Mouse (Mus musculus): Measurements from ENCODE around the gene Khdc4. TPM values are rescaled to one million over a fixed set of nuclear protein-coding genes. Genes with fewer than 3 reads are reported as not detected.
A peak's percentile ranks its signal among the peaks of the same experiment; 100 is the strongest.

The Khdc4 gene
- polyA plus RNA-seq, 1 experiment from 2014 or later: 86.2 TPM

- Histone ChIP-seq H3K27ac (ENCODE audit: low read length) (peak overlapping the region; percentile 71), H3K9ac (ENCODE audit: low read length) (no peak overlapping the region), H3K4me2 (ENCODE audit: low read depth, low read length) (peak overlapping the region; percentile 8; the same call in 1 of the 2 replicates), H3K9me3 (ENCODE audit: control insufficient read depth, low read length) (no peaks in the 10 kb centered on the region), H3K36me3 (ENCODE audit: control insufficient read depth, insufficient read depth, low read length) (no peaks in the 10 kb centered on the region), H3K4me3 (ENCODE audit: low read length) (no peak overlapping the region), H3K4me1 (replicated peaks; ENCODE audit: control insufficient read depth, insufficient read depth, low read length) (peaks cover 12% of the 10 kb centered on the region), H3K27me3 (ENCODE audit: control insufficient read depth, insufficient read depth, low read depth, low read length) (no peaks in the 10 kb centered on the region)
- WGBS: 70% methylated on average over 6 of the region's 6 CpGs
- no peak for ATAC-seq (ENCODE audit: low read depth)
Observed at GRCm38 (mm10) chr3:88653516-88654370, 31.9 kb upstream of the Khdc4 start.

DNA sequence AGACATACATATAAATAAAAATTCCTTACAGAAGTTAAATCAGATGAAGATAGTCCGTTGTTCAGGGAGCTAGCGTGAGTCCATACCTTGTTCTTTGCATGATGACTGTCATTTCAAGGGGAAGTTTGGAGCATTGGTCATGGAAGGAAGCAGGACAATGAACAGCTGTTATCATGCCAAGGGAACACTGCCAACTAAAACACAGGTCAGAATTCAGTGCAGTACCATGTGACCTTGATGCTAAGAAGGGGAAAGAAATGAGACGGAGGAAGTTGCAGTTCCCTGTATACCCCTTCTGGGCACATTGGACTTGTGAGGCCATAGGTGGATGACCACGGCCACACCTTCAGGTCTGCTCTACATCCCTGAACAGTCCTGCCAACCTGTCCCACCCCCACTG is 31.0 kb upstream of the Khdc4 start:
- Histone ChIP-seq H3K27me3 (ENCODE audit: control insufficient read depth, insufficient read depth, low read depth, low read length) (no peaks in the 10 kb centered on the region), H3K36me3 (ENCODE audit: control insufficient read depth, insufficient read depth, low read length) (no peaks in the 10 kb centered on the region), H3K4me1 (replicated peaks; ENCODE audit: control insufficient read depth, insufficient read depth, low read length) (peaks cover 12% of the 10 kb centered on the region), H3K4me2 (ENCODE audit: low read depth, low read length) (no peak overlapping the region), H3K27ac (ENCODE audit: low read length) (no peak overlapping the region), H3K9ac (ENCODE audit: low read length) (no peak overlapping the region), H3K4me3 (ENCODE audit: low read length) (no peak overlapping the region), H3K9me3 (ENCODE audit: control insufficient read depth, low read length) (no peaks in the 10 kb centered on the region)
- whole genome bisulfite sequencing: 49% methylated on average over 4 of the region's 4 CpGs
- no peak for ATAC-seq (ENCODE audit: low read depth)

- Histone ChIP-seq H3K9ac (ENCODE audit: low read length) (no peak overlapping the region), H3K4me3 (ENCODE audit: low read length) (no peak overlapping the region), H3K9me3 (ENCODE audit: control insufficient read depth, low read length) (no peaks in the 10 kb centered on the region), H3K27me3 (ENCODE audit: control insufficient read depth, insufficient read depth, low read depth, low read length) (no peaks in the 10 kb centered on the region), H3K36me3 (ENCODE audit: control insufficient read depth, insufficient read depth, low read length) (no peaks in the 10 kb centered on the region), H3K27ac (ENCODE audit: low read length) (no peak overlapping the region), H3K4me1 (replicated peaks; ENCODE audit: control insufficient read depth, insufficient read depth, low read length) (peaks cover 12% of the 10 kb centered on the region), H3K4me2 (ENCODE audit: low read depth, low read length) (no peak overlapping the region)
- no peak for ATAC-seq (ENCODE audit: low read depth)
- WGBS: 82% methylated on average over 8 of the region's 8 CpGs
Observed at GRCm38 (mm10) chr3:88655619-88656018, 30.0 kb upstream of the Khdc4 start.

GRCm38 (mm10) chr3:88658441-88659127 is 27.0 kb upstream of the Khdc4 start:
- Histone ChIP-seq H3K27ac (ENCODE audit: low read length) (no peak overlapping the region), H3K4me2 (ENCODE audit: low read depth, low read length) (no peak overlapping the region), H3K4me3 (ENCODE audit: low read length) (no peak overlapping the region), H3K9me3 (ENCODE audit: control insufficient read depth, low read length) (no peaks in the 10 kb centered on the region), H3K4me1 (replicated peaks; ENCODE audit: control insufficient read depth, insufficient read depth, low read length) (peaks cover 8% of the 10 kb centered on the region), H3K27me3 (ENCODE audit: control insufficient read depth, insufficient read depth, low read depth, low read length) (no peaks in the 10 kb centered on the region), H3K9ac (ENCODE audit: low read length) (no peak overlapping the region), H3K36me3 (ENCODE audit: control insufficient read depth, insufficient read depth, low read length) (no peaks in the 10 kb centered on the region)
- no peak for ATAC-seq (ENCODE audit: low read depth)
- 57% methylated on average over 5 of the region's 5 CpGs for WGBS

DNA sequence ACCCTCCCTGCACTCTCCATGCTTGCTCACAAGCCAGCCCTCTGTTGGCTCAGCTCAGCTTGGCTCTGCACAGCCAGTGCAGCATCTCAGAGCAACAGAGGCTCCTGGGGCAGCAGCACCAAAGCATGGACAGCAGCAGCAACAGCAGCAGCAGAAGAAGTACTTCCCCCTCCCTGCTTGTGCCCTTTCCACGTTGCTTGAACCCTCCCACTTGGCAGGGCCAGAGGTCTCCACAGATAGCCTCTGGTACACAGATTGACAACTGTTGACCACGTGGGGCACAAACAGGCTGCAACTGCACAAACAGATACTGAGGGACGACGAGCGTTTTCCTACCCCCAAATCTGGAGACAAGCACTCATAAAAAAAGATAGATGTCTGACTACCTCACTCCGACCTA is 25.8 kb upstream of the Khdc4 start:
- 30% methylated on average over 6 of the region's 6 CpGs for WGBS
- Histone ChIP-seq H3K36me3 (ENCODE audit: control insufficient read depth, insufficient read depth, low read length) (no peaks in the 10 kb centered on the region), H3K4me1 (replicated peaks; ENCODE audit: control insufficient read depth, insufficient read depth, low read length) (peaks cover 3% of the 10 kb centered on the region), H3K27ac (ENCODE audit: low read length) (no peak overlapping the region), H3K4me3 (ENCODE audit: low read length) (no peak overlapping the region), H3K9me3 (ENCODE audit: control insufficient read depth, low read length) (no peaks in the 10 kb centered on the region), H3K9ac (ENCODE audit: low read length) (no peak overlapping the region), H3K4me2 (ENCODE audit: low read depth, low read length) (no peak overlapping the region), H3K27me3 (ENCODE audit: control insufficient read depth, insufficient read depth, low read depth, low read length) (no peaks in the 10 kb centered on the region)
- ATAC-seq (ENCODE audit: low read depth): no peak

DNA sequence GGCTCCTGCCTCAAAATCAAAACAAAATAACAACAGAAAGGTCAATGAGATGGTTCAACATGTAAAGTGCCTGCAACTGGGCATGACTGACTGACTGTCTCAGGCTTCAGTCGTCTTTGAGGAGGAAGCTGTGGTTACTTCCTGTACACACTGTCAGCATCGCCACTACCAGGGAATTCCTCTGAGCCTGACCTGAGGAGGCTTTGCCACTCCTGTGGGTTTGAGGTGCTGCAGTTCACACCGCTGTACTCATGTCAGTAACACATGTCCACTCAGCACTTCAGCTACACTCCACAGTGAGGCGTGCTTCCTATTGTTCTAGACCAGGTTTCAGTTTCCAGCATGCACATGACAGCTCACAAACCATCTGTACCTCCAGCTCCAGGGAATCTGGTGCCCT is 21.5 kb upstream of the Khdc4 start:
- 64% methylated on average over 4 of the region's 4 CpGs for WGBS
- H3K36me3 ChIP-seq (ENCODE audit: control insufficient read depth, insufficient read depth, low read length): no peaks in the 10 kb centered on the region
- ATAC-seq (ENCODE audit: low read depth): no peak
- no peak overlapping the region for H3K27ac ChIP-seq (ENCODE audit: low read length)
- H3K27me3 ChIP-seq (ENCODE audit: control insufficient read depth, insufficient read depth, low read depth, low read length): no peaks in the 10 kb centered on the region
- no peaks in the 10 kb centered on the region for H3K4me1 ChIP-seq (replicated peaks; ENCODE audit: control insufficient read depth, insufficient read depth, low read length)
- no peak overlapping the region for H3K4me2 ChIP-seq (ENCODE audit: low read depth, low read length)
- no peak overlapping the region for H3K9ac ChIP-seq (ENCODE audit: low read length)
- H3K9me3 ChIP-seq (ENCODE audit: control insufficient read depth, low read length): no peaks in the 10 kb centered on the region
- no peak overlapping the region for H3K4me3 ChIP-seq (ENCODE audit: low read length)

DNA sequence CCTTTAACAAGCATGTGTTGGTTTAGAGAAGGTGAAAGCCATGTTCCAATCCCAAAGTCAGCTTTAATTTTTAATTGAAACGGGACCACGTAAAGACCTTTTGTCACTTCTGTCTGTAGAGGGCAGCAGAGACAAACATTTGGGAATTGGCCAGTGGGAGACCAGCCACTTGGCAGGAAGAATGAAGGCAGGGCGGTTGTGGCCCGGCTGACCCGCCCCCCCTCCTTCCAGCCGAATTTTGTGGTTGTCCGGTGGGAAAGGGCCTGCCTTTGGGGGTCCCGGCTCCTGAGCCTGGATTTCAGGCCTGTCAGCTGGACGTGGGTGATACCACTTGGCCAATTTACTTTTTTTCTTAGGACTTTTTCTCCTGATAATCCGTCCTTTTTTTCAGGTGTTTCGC is 8.2 kb upstream of the Khdc4 start:
- Histone ChIP-seq H3K27me3 (ENCODE audit: control insufficient read depth, insufficient read depth, low read depth, low read length) (no peaks in the 10 kb centered on the region), H3K4me2 (ENCODE audit: low read depth, low read length) (peak overlapping the region; percentile 73), H3K9ac (ENCODE audit: low read length) (peak overlapping the region; percentile 65), H3K36me3 (ENCODE audit: control insufficient read depth, insufficient read depth, low read length) (no peaks in the 10 kb centered on the region), H3K4me3 (ENCODE audit: low read length) (peak overlapping the region; percentile 47), H3K9me3 (ENCODE audit: control insufficient read depth, low read length) (no peaks in the 10 kb centered on the region), H3K27ac (ENCODE audit: low read length) (no peak overlapping the region), H3K4me1 (replicated peaks; ENCODE audit: control insufficient read depth, insufficient read depth, low read length) (no peaks in the 10 kb centered on the region; the same call in 1 of the 2 replicates)
- peak; percentile 87 for ATAC-seq (ENCODE audit: low read depth)
- WGBS: 8% methylated on average over 11 of the region's 11 CpGs

DNA sequence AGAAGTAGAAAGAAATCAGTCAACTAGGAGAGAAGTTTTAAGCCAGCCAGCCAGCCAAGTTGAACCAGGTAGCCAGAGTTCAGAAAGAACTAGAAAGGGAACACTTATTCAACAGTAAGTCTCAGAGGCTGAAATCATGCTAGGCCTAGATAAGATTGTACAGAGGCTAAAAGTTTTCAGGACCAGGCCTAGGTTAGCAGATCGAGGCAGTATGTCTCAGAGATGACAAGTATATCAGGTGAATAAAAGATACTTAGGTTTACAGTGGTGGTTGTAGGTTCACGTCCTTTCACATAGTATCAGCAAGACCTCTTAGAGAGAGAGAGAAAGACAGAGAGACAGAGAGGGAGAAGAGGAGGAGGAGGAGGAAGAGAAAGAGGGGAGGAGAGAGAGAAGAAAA is 1.8 kb upstream of the Khdc4 start:
- no peaks in the 10 kb centered on the region for H3K27me3 ChIP-seq (ENCODE audit: control insufficient read depth, insufficient read depth, low read depth, low read length)
- H3K4me1 ChIP-seq (replicated peaks; ENCODE audit: control insufficient read depth, insufficient read depth, low read length): peaks cover 10% of the 10 kb centered on the region
- ATAC-seq (ENCODE audit: low read depth): no peak
- no peak overlapping the region for H3K27ac ChIP-seq (ENCODE audit: low read length)
- H3K4me2 ChIP-seq (ENCODE audit: low read depth, low read length): no peak overlapping the region
- 85% methylated on average over 2 of the region's 2 CpGs for WGBS
- H3K9ac ChIP-seq (ENCODE audit: low read length): no peak overlapping the region
- H3K4me3 ChIP-seq (ENCODE audit: low read length): no peak overlapping the region
- H3K9me3 ChIP-seq (ENCODE audit: control insufficient read depth, low read length): no peaks in the 10 kb centered on the region
- no peaks in the 10 kb centered on the region; the same call in 1 of the 2 replicates for H3K36me3 ChIP-seq (ENCODE audit: control insufficient read depth, insufficient read depth, low read length)

- Histone ChIP-seq H3K4me3 (ENCODE audit: low read length) (peak overlapping the region; percentile 83), H3K36me3 (ENCODE audit: control insufficient read depth, insufficient read depth, low read length) (no peaks in the 10 kb centered on the region; the same call in 1 of the 2 replicates), H3K4me1 (replicated peaks; ENCODE audit: control insufficient read depth, insufficient read depth, low read length) (peaks cover 10% of the 10 kb centered on the region), H3K9ac (ENCODE audit: low read length) (peak overlapping the region; percentile 64), H3K9me3 (ENCODE audit: control insufficient read depth, low read length) (no peaks in the 10 kb centered on the region), H3K27me3 (ENCODE audit: control insufficient read depth, insufficient read depth, low read depth, low read length) (no peaks in the 10 kb centered on the region), H3K4me2 (ENCODE audit: low read depth, low read length) (peak overlapping the region; percentile 74), H3K27ac (ENCODE audit: low read length) (peak overlapping the region; percentile 97)
- WGBS: 63% methylated on average over 6 of the region's 8 CpGs
- no peak for ATAC-seq (ENCODE audit: low read depth)
Observed at GRCm38 (mm10) chr3:88684236-88684979, 1.2 kb upstream of the Khdc4 start.
